Mouse (Mus musculus): ENCODE measurements around the gene Sik3. TPM values are rescaled to one million over a fixed set of nuclear protein-coding genes. Genes with fewer than 3 reads are reported as not detected.

The Sik3 gene
- polyA plus RNA-seq, 1 experiment from 2014 or later, result 3.9 TPM

GRCm38 (mm10) chr9:46023591-46023990 is 11.0 kb downstream of the Sik3 start:
- no peak for DNase-seq (ENCODE audit: low spot score)
- no peaks in the 10 kb centered on the region for H3K9me3 ChIP-seq (replicated peaks)
- 95% methylated on average over 11 of the region's 11 CpGs for WGBS

GRCm38 (mm10) chr9:46026058-46026849 is 13.6 kb downstream of the Sik3 start:
- Histone ChIP-seq H3K27me3 (ENCODE audit: low read depth, poor library complexity, severe bottlenecking) (no peaks in the 10 kb centered on the region), H3K36me3 (peaks cover 6% of the 10 kb centered on the region; the same call in 1 of the 2 replicates), H3K4me1 (peaks cover 10% of the 10 kb centered on the region; the same call in 1 of the 2 replicates), H3K4me3 (no peak overlapping the region), H3K9me3 (replicated peaks) (no peaks in the 10 kb centered on the region), H3K27ac (replicated peaks) (no peak overlapping the region)
- no peak for DNase-seq (ENCODE audit: low spot score)
- 92% methylated on average over 9 of the region's 9 CpGs for WGBS

More at GRCm38 (mm10) chr9:46023591-46023990, 11.0 kb downstream of the Sik3 start:
- Histone ChIP-seq H3K4me1 (peaks cover 10% of the 10 kb centered on the region; the same call in 1 of the 2 replicates), H3K4me3 (no peak overlapping the region), H3K27me3 (ENCODE audit: low read depth, poor library complexity, severe bottlenecking) (no peaks in the 10 kb centered on the region), H3K27ac (replicated peaks) (no peak overlapping the region), H3K36me3 (peaks cover 26% of the 10 kb centered on the region)

- DNase-seq (ENCODE audit: low spot score), result no peak
- Histone ChIP-seq H3K27ac (replicated peaks) (no peak overlapping the region), H3K27me3 (ENCODE audit: low read depth, poor library complexity, severe bottlenecking) (no peaks in the 10 kb centered on the region), H3K9me3 (replicated peaks) (no peaks in the 10 kb centered on the region), H3K36me3 (0 out of 2 replicates have a peak, but pooled peaks cover 3% of the 10 kb centered on the region), H3K4me3 (no peak overlapping the region), H3K4me1 (peaks cover 14% of the 10 kb centered on the region; the same call in 1 of the 2 replicates)
- 40% methylated on average over 8 of the region's 8 CpGs for WGBS
These were observed 15.4 kb downstream of the Sik3 start for GRCm38 (mm10) chr9:46027994-46028393.

- H3K4me1 ChIP-seq, result peaks cover 14% of the 10 kb centered on the region; the same call in 1 of the 2 replicates
These were observed 16.9 kb downstream of the Sik3 start for GRCm38 (mm10) chr9:46029534-46029933.

GRCm38 (mm10) chr9:46030184-46030583 is 17.6 kb downstream of the Sik3 start:
- WGBS, result 87% methylated on average over 5 of the region's 5 CpGs
- no peak overlapping the region for H3K4me3 ChIP-seq
- H3K36me3 ChIP-seq, result no peaks in the 10 kb centered on the region
- no peaks in the 10 kb centered on the region for H3K27me3 ChIP-seq (ENCODE audit: low read depth, poor library complexity, severe bottlenecking)
- no peaks in the 10 kb centered on the region for H3K9me3 ChIP-seq (replicated peaks)
- H3K27ac ChIP-seq (replicated peaks), result no peak overlapping the region
- no peak for DNase-seq (ENCODE audit: low spot score)
- peaks cover 14% of the 10 kb centered on the region; the same call in 1 of the 2 replicates for H3K4me1 ChIP-seq

More at GRCm38 (mm10) chr9:46029534-46029933, 16.9 kb downstream of the Sik3 start:
- Histone ChIP-seq H3K4me3 (no peak overlapping the region), H3K27ac (replicated peaks) (no peak overlapping the region), H3K36me3 (no peaks in the 10 kb centered on the region), H3K9me3 (replicated peaks) (no peaks in the 10 kb centered on the region), H3K27me3 (ENCODE audit: low read depth, poor library complexity, severe bottlenecking) (no peaks in the 10 kb centered on the region)
- WGBS, result 87% methylated on average over 6 of the region's 6 CpGs
- no peak for DNase-seq (ENCODE audit: low spot score)

- Histone ChIP-seq H3K4me3 (no peak overlapping the region), H3K36me3 (no peaks in the 10 kb centered on the region), H3K27ac (replicated peaks) (no peak overlapping the region), H3K27me3 (ENCODE audit: low read depth, poor library complexity, severe bottlenecking) (no peaks in the 10 kb centered on the region), H3K4me1 (peaks cover 14% of the 10 kb centered on the region; the same call in 1 of the 2 replicates), H3K9me3 (replicated peaks) (no peaks in the 10 kb centered on the region)
- DNase-seq (ENCODE audit: low spot score), result no peak
- WGBS, result 88% methylated on average over 6 of the region's 6 CpGs
These were observed 18.3 kb downstream of the Sik3 start for GRCm38 (mm10) chr9:46030968-46031367.

GRCm38 (mm10) chr9:46032190-46032589 is 19.6 kb downstream of the Sik3 start:
- Histone ChIP-seq H3K4me1 (peaks cover 14% of the 10 kb centered on the region; the same call in 1 of the 2 replicates), H3K27me3 (ENCODE audit: low read depth, poor library complexity, severe bottlenecking) (no peaks in the 10 kb centered on the region), H3K36me3 (no peaks in the 10 kb centered on the region), H3K9me3 (replicated peaks) (no peaks in the 10 kb centered on the region), H3K4me3 (no peak overlapping the region), H3K27ac (replicated peaks) (no peak overlapping the region)
- DNase-seq (ENCODE audit: low spot score), result no peak
- 88% methylated on average over 6 of the region's 6 CpGs for WGBS

- 87% methylated on average over 1 of the region's 1 CpGs for WGBS
- no peak overlapping the region for H3K27ac ChIP-seq (replicated peaks)
- H3K4me3 ChIP-seq, result no peak overlapping the region
- no peaks in the 10 kb centered on the region for H3K9me3 ChIP-seq (replicated peaks)
- no peaks in the 10 kb centered on the region for H3K36me3 ChIP-seq
- no peaks in the 10 kb centered on the region for H3K27me3 ChIP-seq (ENCODE audit: low read depth, poor library complexity, severe bottlenecking)
- peaks cover 5% of the 10 kb centered on the region; the same call in 1 of the 2 replicates for H3K4me1 ChIP-seq
- DNase-seq (ENCODE audit: low spot score), result no peak
These were observed 20.4 kb downstream of the Sik3 start for GRCm38 (mm10) chr9:46033058-46033457.

- Histone ChIP-seq H3K27me3 (ENCODE audit: low read depth, poor library complexity, severe bottlenecking) (no peaks in the 10 kb centered on the region), H3K27ac (replicated peaks) (no peak overlapping the region), H3K36me3 (no peaks in the 10 kb centered on the region), H3K4me3 (no peak overlapping the region), H3K9me3 (replicated peaks) (no peaks in the 10 kb centered on the region), H3K4me1 (0 out of 2 replicates have a peak, but pooled peaks cover 4% of the 10 kb centered on the region)
- no peak for DNase-seq (ENCODE audit: low spot score)
- WGBS, result 97% methylated on average over 3 of the region's 3 CpGs
These were observed 21.2 kb downstream of the Sik3 start for GRCm38 (mm10) chr9:46033862-46034261.

GRCm38 (mm10) chr9:46035290-46035871 is 22.8 kb downstream of the Sik3 start:
- H3K4me3 ChIP-seq, result no peak overlapping the region
- H3K27me3 ChIP-seq (ENCODE audit: low read depth, poor library complexity, severe bottlenecking), result no peaks in the 10 kb centered on the region
- WGBS, result 85% methylated on average over 9 of the region's 9 CpGs
- 0 out of 2 replicates have a peak, but pooled peaks cover 4% of the 10 kb centered on the region for H3K4me1 ChIP-seq
- peaks cover 8% of the 10 kb centered on the region for H3K36me3 ChIP-seq
- no peak for DNase-seq (ENCODE audit: low spot score)
- no peaks in the 10 kb centered on the region for H3K9me3 ChIP-seq (replicated peaks)
- H3K27ac ChIP-seq (replicated peaks), result no peak overlapping the region

- H3K9me3 ChIP-seq (replicated peaks), result no peaks in the 10 kb centered on the region
- H3K27ac ChIP-seq (replicated peaks), result no peak overlapping the region
- H3K4me1 ChIP-seq, result 0 out of 2 replicates have a peak, but pooled peaks cover 4% of the 10 kb centered on the region
- no peak overlapping the region for H3K4me3 ChIP-seq
- WGBS, result 95% methylated on average over 8 of the region's 8 CpGs
- no peak for DNase-seq (ENCODE audit: low spot score)
- no peaks in the 10 kb centered on the region for H3K27me3 ChIP-seq (ENCODE audit: low read depth, poor library complexity, severe bottlenecking)
- H3K36me3 ChIP-seq, result peaks cover 11% of the 10 kb centered on the region
These were observed 24.3 kb downstream of the Sik3 start for GRCm38 (mm10) chr9:46036881-46037280.

- Histone ChIP-seq H3K4me3 (no peak overlapping the region), H3K4me1 (no peaks in the 10 kb centered on the region), H3K36me3 (peaks cover 11% of the 10 kb centered on the region), H3K27ac (replicated peaks) (no peak overlapping the region), H3K27me3 (ENCODE audit: low read depth, poor library complexity, severe bottlenecking) (no peaks in the 10 kb centered on the region), H3K9me3 (replicated peaks) (no peaks in the 10 kb centered on the region)
- WGBS, result 96% methylated on average over 13 of the region's 13 CpGs
- DNase-seq (ENCODE audit: low spot score), result no peak
These were observed 26.2 kb downstream of the Sik3 start for GRCm38 (mm10) chr9:46038786-46039185.

- Histone ChIP-seq H3K27me3 (ENCODE audit: low read depth, poor library complexity, severe bottlenecking) (no peaks in the 10 kb centered on the region), H3K27ac (replicated peaks) (no peak overlapping the region), H3K4me1 (peaks cover 4% of the 10 kb centered on the region), H3K36me3 (peaks cover 11% of the 10 kb centered on the region), H3K4me3 (no peak overlapping the region), H3K9me3 (replicated peaks) (no peaks in the 10 kb centered on the region)
- DNase-seq (ENCODE audit: low spot score), result no peak
- WGBS, result 81% methylated on average over 2 of the region's 2 CpGs
These were observed 28.6 kb downstream of the Sik3 start for GRCm38 (mm10) chr9:46041186-46041585.

Data from midbrain, embryonic 10.5 days (tissue).